Mouse (Mus musculus): ENCODE data around the gene 4833423E24Rik.

4833423E24Rik gene

DNA sequence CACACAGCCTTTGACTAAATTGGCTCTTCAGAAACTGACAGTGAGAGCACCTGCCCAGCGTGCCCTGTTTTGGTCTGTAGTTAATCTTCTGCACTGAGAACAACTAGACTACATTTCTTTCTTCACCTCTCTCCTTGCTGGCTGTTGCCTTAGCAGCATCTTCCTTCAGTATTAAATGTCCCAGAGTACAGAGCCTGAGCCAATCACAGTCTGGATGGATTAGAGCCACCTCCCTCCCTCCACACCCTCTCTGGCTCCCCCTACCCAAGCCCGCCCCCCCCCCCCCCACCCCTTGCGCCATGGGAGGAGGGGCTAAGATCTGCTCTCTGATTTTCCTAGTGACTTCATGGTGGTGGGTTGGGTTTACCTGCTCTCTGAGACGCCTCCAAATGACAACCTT lies at the start of gene 4833423E24Rik:
TSS of gene 4833423E24Rik (minus strand) at position 146 of the 400 bp plus-strand sequence.
- no peak for DNase-seq

- DNase-seq: peak; percentile 3
These were observed 42.4 kb upstream of the 4833423E24Rik start for GRCm38 (mm10) chr2:85561187-85561586.

DNA sequence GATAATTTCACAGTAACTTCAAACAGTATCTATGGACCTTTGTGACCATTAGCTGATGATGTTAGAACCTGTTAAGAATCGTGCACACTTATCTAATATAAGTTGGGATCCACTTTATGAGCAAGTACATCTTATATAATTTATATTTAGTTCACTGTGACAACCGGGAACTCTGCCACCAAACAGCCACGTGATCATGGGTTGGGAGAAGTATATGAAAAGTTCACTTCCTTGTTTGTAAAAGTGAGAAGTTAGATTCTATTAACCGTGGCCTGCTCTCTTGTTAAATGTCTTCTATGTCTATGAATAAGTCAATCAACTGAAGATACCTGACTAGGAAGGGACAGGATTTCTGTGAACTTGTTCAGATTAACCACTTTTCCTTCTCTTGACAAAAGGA lies 41.4 kb upstream of the 4833423E24Rik start:
- DNase-seq: no peak

DNA sequence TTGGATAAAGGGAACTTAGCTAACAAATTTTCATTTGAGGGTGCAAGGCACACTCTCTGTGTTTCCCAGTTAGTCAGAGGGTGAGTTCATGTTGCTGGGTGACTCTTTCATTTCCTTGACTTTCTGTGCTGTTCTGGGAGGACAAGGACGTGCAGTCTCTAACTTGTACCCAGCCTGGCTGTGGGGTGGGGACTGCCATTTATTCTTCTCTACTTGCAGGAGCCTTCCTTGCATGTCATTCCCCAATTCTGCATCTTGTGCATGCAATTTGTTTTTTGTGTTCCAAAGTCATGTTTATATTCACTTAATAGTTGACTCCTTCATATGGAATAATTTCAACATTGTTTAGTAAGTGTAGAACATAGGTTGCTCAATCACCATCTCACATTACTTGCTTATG lies 36.0 kb upstream of the 4833423E24Rik start:
- no peak for DNase-seq

GRCm38 (mm10) chr2:85533934-85534333 lies 15.1 kb upstream of the 4833423E24Rik start:
- no peak for DNase-seq

DNA sequence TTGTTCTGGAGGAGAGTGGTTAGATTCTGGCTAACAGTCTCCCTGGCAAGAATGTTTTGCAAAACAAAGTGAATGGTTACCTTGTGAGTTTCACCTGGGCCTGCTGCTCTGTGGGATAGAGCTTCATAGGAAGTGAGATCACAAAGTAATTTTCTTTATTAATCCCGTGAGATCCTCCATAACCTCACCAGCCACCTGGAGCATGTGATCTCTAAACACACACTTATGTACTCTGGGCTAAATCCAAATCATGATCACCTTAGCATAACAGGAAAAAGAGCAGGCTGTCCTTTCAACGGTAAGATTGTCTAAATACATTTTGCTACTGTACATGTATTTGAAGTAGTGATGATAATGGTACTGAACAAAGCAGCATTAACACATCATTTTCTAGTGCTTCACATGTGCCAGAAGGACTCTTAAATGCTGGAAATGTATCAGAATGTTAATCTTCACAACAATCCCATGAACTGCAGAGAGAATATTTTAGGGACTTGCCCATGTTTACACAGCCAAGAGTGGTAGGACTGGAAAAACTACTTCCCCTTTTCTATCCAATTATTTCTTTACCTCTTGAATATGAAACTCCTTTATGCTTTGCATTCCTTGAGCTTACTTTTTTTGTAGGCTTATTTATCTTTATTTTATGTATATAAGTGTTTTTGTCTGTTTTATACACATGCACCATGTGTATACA lies 13.4 kb upstream of the 4833423E24Rik start:
- no peak for DNase-seq

DNA sequence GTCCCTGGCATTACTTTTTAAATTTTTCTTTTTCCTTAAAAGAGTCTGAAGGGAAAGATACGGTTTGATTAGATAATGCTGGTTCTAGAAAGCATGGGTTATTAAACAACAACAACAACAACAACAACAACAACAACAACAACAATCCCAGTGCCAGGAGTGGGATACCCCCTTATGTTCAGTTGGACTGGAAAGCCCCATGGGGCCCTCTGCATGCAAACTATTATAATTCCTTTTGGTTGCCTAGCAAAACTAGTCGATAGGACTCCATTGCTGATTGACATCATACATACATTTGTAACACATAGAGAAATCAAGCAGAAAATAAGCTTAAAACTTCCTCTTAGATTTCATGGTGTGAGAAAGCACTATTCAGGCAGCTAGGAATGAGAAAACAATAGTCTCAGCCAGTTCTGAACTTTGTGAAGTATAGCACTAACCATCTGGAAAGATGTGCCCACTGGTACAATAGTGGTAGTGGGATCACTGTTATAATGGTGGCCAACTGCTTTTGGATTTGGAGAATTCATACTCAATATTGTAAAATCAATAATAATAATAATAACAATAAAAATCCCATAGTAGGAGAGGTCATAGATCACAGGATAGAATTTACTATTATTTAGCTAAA lies 4.2 kb upstream of the 4833423E24Rik start:
- no peak for DNase-seq

DNA sequence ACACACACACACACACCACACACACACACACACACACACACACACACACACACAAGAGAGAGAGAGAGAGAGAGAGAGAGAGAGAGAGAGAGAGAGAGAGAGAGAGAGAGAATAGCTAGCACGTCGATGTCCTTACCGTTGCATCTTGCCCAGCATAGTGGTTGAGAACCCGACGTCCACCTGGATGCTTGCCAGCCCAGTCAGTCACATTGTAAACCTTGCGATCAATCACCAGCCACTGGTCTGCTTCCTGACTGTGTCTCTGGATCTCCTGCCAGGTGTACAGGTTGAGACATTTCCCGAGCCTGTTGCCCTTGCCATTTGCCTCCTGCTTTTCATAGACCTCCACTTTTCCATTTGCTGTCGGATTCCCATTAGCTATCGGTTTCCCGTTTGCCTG lies 532 bp downstream of the 4833423E24Rik start:
- no peak for DNase-seq

GRCm38 (mm10) chr2:85510376-85510775 lies 8.4 kb downstream of the 4833423E24Rik start:
- no peak for DNase-seq

DNA sequence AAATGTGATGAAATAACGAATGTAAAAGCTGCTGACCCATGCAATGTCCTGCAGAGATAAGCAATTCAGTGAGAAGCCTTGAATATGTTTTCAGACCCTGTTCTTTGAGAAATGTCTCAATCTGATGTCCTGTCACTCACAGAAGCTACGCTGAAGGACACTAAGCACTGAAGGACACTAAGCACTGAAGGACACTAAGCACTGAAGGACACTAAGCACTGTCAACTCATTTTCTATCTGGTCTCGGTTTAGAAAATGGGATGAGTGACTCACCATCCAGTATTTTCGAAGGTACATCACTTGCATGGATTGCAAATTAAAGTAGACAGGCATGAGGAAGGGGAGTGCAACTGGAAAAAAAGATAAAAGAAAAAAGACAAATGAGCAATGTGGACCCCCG lies 28.4 kb downstream of the 4833423E24Rik start:
- no peak for DNase-seq

DNA sequence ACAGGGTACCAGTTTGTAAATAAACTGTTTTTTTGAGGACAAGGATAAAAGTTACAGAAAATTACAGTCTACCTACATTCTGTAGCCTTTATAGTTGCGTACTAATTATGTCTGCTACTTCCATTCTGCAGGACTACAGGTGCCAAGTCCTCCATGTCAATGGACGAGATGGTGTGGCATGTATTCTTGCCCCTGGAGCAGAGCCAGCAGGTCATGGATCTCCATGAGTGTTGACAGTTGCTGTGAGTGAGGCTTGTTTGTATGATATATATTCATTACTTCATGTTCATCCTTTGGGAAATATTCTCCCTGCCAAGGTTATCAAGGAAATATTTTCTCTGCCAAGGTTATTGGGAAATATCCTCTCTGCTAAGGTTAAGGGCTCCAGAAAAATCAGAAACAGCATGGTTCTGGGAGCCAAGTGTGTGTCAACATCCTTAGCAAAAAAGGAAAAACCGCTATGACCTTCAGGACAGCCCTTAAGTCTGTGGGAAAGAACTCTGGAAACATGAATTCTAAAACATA lies 52.0 kb downstream of the 4833423E24Rik start:
- DNase-seq: no peak

DNA sequence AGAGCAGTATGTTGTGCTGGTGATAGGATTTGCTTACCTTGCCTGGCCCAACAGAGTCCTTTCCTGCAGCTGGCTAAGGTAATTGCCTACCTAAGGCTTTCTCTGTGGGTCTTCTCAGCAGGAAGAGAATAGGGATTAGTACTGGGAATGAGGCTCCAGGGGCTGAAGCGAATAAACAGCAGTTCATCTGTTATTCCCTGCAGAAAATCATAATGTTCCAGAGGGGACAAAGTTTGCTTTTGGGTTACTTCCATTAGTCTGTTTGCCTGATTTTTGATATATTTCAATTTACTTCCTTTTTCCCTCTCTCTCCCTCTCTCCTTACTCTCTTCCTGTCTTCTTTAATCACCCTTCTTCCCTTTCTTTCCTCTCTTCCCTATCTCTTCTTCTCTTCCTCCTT lies 75.3 kb downstream of the 4833423E24Rik start, which contains the start of gene Olfr995:
TSS of gene Olfr995 (minus strand) at position 101 of the 400 bp plus-strand sequence.
- no peak for DNase-seq

DNA sequence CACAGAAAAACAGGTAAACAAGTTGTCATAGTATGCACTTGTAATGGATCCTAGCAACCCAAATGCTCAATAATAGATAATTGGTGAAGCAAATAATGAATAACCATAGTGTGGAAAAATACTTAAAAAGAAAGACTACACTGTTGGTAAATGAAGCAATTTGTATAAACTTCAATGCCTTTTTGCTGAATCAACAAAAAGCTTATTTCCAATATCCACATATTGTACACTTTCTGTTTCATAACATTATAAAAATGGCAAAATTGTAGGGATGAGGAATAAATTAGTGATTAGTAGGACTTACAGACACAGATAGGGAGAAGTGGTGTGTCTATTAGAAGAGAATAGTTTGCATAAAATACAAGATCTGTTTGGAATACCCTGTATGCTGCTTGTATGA lies 76.3 kb downstream of the 4833423E24Rik start:
- no peak for DNase-seq

GRCm38 (mm10) chr2:85436351-85436750 lies 82.5 kb downstream of the 4833423E24Rik start, which contains the start of gene Olfr994:
TSS of gene Olfr994 (minus strand) at chr2:85436451.
- no peak for DNase-seq
